Mouse (Mus musculus): Measurements from ENCODE around the gene Ccdc6. TPM values are rescaled to one million over a fixed set of nuclear protein-coding genes. Genes with fewer than 3 reads are reported as not detected.

The Ccdc6 gene
- polyA plus RNA-seq, 1 experiment from 2014 or later, result 16.0 TPM

GRCm38 (mm10) chr10:70098626-70099025, 1.7 kb downstream of the Ccdc6 start:
- DNase-seq (ENCODE audit: low spot score), result no peak
- H3K27ac ChIP-seq, result peak overlapping the region; percentile 97
- no peaks in the 10 kb centered on the region for H3K9me3 ChIP-seq
- H3K4me1 ChIP-seq, result peaks cover 49% of the 10 kb centered on the region
- WGBS, result 9% methylated on average over 6 of the region's 6 CpGs
- H3K36me3 ChIP-seq, result peaks cover 24% of the 10 kb centered on the region
- peak overlapping the region; percentile 100 for H3K4me3 ChIP-seq
- no peaks in the 10 kb centered on the region for H3K27me3 ChIP-seq (ENCODE audit: insufficient read depth, poor library complexity, severe bottlenecking)

GRCm38 (mm10) chr10:70099052-70099451, 2.1 kb downstream of the Ccdc6 start:
- peaks cover 46% of the 10 kb centered on the region for H3K4me1 ChIP-seq
- DNase-seq (ENCODE audit: low spot score), result peak; percentile 87

GRCm38 (mm10) chr10:70102086-70102485, 5.2 kb downstream of the Ccdc6 start:
- Histone ChIP-seq H3K4me1 (peaks cover 48% of the 10 kb centered on the region), H3K27ac (no peak overlapping the region), H3K4me3 (no peak overlapping the region), H3K36me3 (peaks cover 38% of the 10 kb centered on the region), H3K27me3 (ENCODE audit: insufficient read depth, poor library complexity, severe bottlenecking) (no peaks in the 10 kb centered on the region), H3K9me3 (no peaks in the 10 kb centered on the region)
- 96% methylated on average over 4 of the region's 4 CpGs for WGBS
- no peak for DNase-seq (ENCODE audit: low spot score)

More at GRCm38 (mm10) chr10:70099052-70099451, 2.1 kb downstream of the Ccdc6 start:
- H3K4me3 ChIP-seq, result peak overlapping the region; percentile 100
- H3K27ac ChIP-seq, result peak overlapping the region; percentile 97
- H3K9me3 ChIP-seq, result no peaks in the 10 kb centered on the region
- peaks cover 25% of the 10 kb centered on the region for H3K36me3 ChIP-seq
- WGBS, result 13% methylated on average over 8 of the region's 8 CpGs
- no peaks in the 10 kb centered on the region for H3K27me3 ChIP-seq (ENCODE audit: insufficient read depth, poor library complexity, severe bottlenecking)

GRCm38 (mm10) chr10:70108016-70108415, 11.1 kb downstream of the Ccdc6 start:
- no peak for DNase-seq (ENCODE audit: low spot score)
- Histone ChIP-seq H3K27me3 (ENCODE audit: insufficient read depth, poor library complexity, severe bottlenecking) (no peaks in the 10 kb centered on the region), H3K9me3 (no peaks in the 10 kb centered on the region), H3K4me1 (peaks cover 83% of the 10 kb centered on the region), H3K36me3 (peaks cover 20% of the 10 kb centered on the region), H3K4me3 (no peak overlapping the region), H3K27ac (peak overlapping the region; percentile 36; the same call in 1 of the 2 replicates)
- 47% methylated on average over 13 of the region's 13 CpGs for WGBS

GRCm38 (mm10) chr10:70109974-70110373, 13.1 kb downstream of the Ccdc6 start:
- H3K27ac ChIP-seq, result peak overlapping the region; percentile 62; the same call in 1 of the 2 replicates
- no peak overlapping the region for H3K4me3 ChIP-seq
- 57% methylated on average over 5 of the region's 5 CpGs for WGBS
- no peaks in the 10 kb centered on the region for H3K27me3 ChIP-seq (ENCODE audit: insufficient read depth, poor library complexity, severe bottlenecking)
- peaks cover 90% of the 10 kb centered on the region for H3K4me1 ChIP-seq
- H3K9me3 ChIP-seq, result no peaks in the 10 kb centered on the region
- peaks cover 11% of the 10 kb centered on the region for H3K36me3 ChIP-seq
- peak; percentile 87 for DNase-seq (ENCODE audit: low spot score)

GRCm38 (mm10) chr10:70110815-70111214, 13.9 kb downstream of the Ccdc6 start:
- peaks cover 82% of the 10 kb centered on the region for H3K4me1 ChIP-seq

GRCm38 (mm10) chr10:70111643-70112042, 14.7 kb downstream of the Ccdc6 start:
- DNase-seq (ENCODE audit: low spot score), result no peak
- Histone ChIP-seq H3K4me3 (no peak overlapping the region), H3K9me3 (no peaks in the 10 kb centered on the region), H3K36me3 (peaks cover 5% of the 10 kb centered on the region; the same call in 1 of the 2 replicates), H3K27me3 (ENCODE audit: insufficient read depth, poor library complexity, severe bottlenecking) (no peaks in the 10 kb centered on the region), H3K4me1 (peaks cover 81% of the 10 kb centered on the region), H3K27ac (no peak overlapping the region)
- WGBS, result 93% methylated on average over 6 of the region's 6 CpGs

More at GRCm38 (mm10) chr10:70110815-70111214, 13.9 kb downstream of the Ccdc6 start:
- Histone ChIP-seq H3K36me3 (0 out of 2 replicates have a peak, but pooled peaks cover 3% of the 10 kb centered on the region), H3K27me3 (ENCODE audit: insufficient read depth, poor library complexity, severe bottlenecking) (no peaks in the 10 kb centered on the region), H3K4me3 (no peak overlapping the region), H3K9me3 (no peaks in the 10 kb centered on the region), H3K27ac (peak overlapping the region; percentile 62)
- 76% methylated on average over 7 of the region's 7 CpGs for WGBS
- DNase-seq (ENCODE audit: low spot score), result no peak

GRCm38 (mm10) chr10:70114048-70114635, 17.2 kb downstream of the Ccdc6 start:
- H3K4me1 ChIP-seq, result peaks cover 79% of the 10 kb centered on the region
- peak; percentile 92 for DNase-seq (ENCODE audit: low spot score)

GRCm38 (mm10) chr10:70116454-70116853, 19.5 kb downstream of the Ccdc6 start:
- Histone ChIP-seq H3K36me3 (peaks cover 5% of the 10 kb centered on the region; the same call in 1 of the 2 replicates), H3K9me3 (no peaks in the 10 kb centered on the region), H3K27ac (no peak overlapping the region), H3K27me3 (ENCODE audit: insufficient read depth, poor library complexity, severe bottlenecking) (no peaks in the 10 kb centered on the region), H3K4me1 (peaks cover 82% of the 10 kb centered on the region), H3K4me3 (no peak overlapping the region)
- 88% methylated on average over 7 of the region's 7 CpGs for WGBS
- DNase-seq (ENCODE audit: low spot score), result no peak

More at GRCm38 (mm10) chr10:70114048-70114635, 17.2 kb downstream of the Ccdc6 start:
- H3K27ac ChIP-seq, result peak overlapping the region; percentile 70
- no peaks in the 10 kb centered on the region for H3K27me3 ChIP-seq (ENCODE audit: insufficient read depth, poor library complexity, severe bottlenecking)
- H3K9me3 ChIP-seq, result no peaks in the 10 kb centered on the region
- H3K4me3 ChIP-seq, result peak overlapping the region; percentile 5; the same call in 1 of the 2 replicates
- peaks cover 5% of the 10 kb centered on the region; the same call in 1 of the 2 replicates for H3K36me3 ChIP-seq
- 41% methylated on average over 8 of the region's 8 CpGs for whole genome bisulfite sequencing

GRCm38 (mm10) chr10:70119451-70119850, 22.5 kb downstream of the Ccdc6 start:
- Histone ChIP-seq H3K36me3 (peaks cover 5% of the 10 kb centered on the region; the same call in 1 of the 2 replicates), H3K4me1 (peaks cover 70% of the 10 kb centered on the region), H3K27ac (peak overlapping the region; percentile 82), H3K4me3 (peak overlapping the region; percentile 40), H3K9me3 (no peaks in the 10 kb centered on the region), H3K27me3 (ENCODE audit: insufficient read depth, poor library complexity, severe bottlenecking) (no peaks in the 10 kb centered on the region)
- DNase-seq (ENCODE audit: low spot score), result no peak
- WGBS, result 24% methylated on average over 9 of the region's 9 CpGs

- Histone ChIP-seq H3K36me3 (peaks cover 5% of the 10 kb centered on the region; the same call in 1 of the 2 replicates), H3K27ac (peak overlapping the region; percentile 82), H3K4me1 (peaks cover 70% of the 10 kb centered on the region), H3K4me3 (peak overlapping the region; percentile 40), H3K27me3 (ENCODE audit: insufficient read depth, poor library complexity, severe bottlenecking) (no peaks in the 10 kb centered on the region), H3K9me3 (no peaks in the 10 kb centered on the region)
- no peak for DNase-seq (ENCODE audit: low spot score)
- 23% methylated on average over 9 of the region's 9 CpGs for WGBS
Measured at GRCm38 (mm10) chr10:70119851-70120370, 23.0 kb downstream of the Ccdc6 start.

GRCm38 (mm10) chr10:70120671-70121405, 23.9 kb downstream of the Ccdc6 start:
- WGBS, result 54% methylated on average over 17 of the region's 17 CpGs

GRCm38 (mm10) chr10:70121406-70121695, 24.4 kb downstream of the Ccdc6 start:
- no peaks in the 10 kb centered on the region for H3K27me3 ChIP-seq (ENCODE audit: insufficient read depth, poor library complexity, severe bottlenecking)
- H3K36me3 ChIP-seq, result peaks cover under 1% of the 10 kb centered on the region; the same call in 1 of the 2 replicates
- no peaks in the 10 kb centered on the region for H3K9me3 ChIP-seq
- peak overlapping the region; percentile 82 for H3K27ac ChIP-seq
- no peak overlapping the region for H3K4me3 ChIP-seq
- peaks cover 80% of the 10 kb centered on the region for H3K4me1 ChIP-seq
- WGBS, result 65% methylated on average over 8 of the region's 8 CpGs
- DNase-seq (ENCODE audit: low spot score), result no peak

More at GRCm38 (mm10) chr10:70120671-70121405, 23.9 kb downstream of the Ccdc6 start:
- H3K4me1 ChIP-seq, result peaks cover 79% of the 10 kb centered on the region
- H3K36me3 ChIP-seq, result peaks cover 5% of the 10 kb centered on the region; the same call in 1 of the 2 replicates
- H3K9me3 ChIP-seq, result no peaks in the 10 kb centered on the region
- DNase-seq (ENCODE audit: low spot score), result no peak
- H3K27me3 ChIP-seq (ENCODE audit: insufficient read depth, poor library complexity, severe bottlenecking), result no peaks in the 10 kb centered on the region
- no peak overlapping the region; the same call in 1 of the 2 replicates for H3K4me3 ChIP-seq
- peak overlapping the region; percentile 82 for H3K27ac ChIP-seq

Measured in heart, embryonic 10.5 days (tissue).